Mouse (Mus musculus) midbrain, postnatal 0 days (tissue): Measurements from ENCODE around the gene Cyp20a1. TPM values are rescaled to one million over a fixed set of nuclear protein-coding genes. Genes with fewer than 3 reads are reported as not detected.
A peak's percentile ranks its signal among the peaks of the same experiment; 100 is the strongest.

Source experiments
- ATAC-seq: fragments of 200-750 bp; cut with Nextera tagmentation; 2 replicates; pipeline ENCODE4 v1.8.0; 2017; ENCODE audit warnings: moderate number of reproducible peaks, mild to moderate bottlenecking, moderate TSS enrichment, moderate library complexity; ENCODE audit not compliant: low FRiP score
- DNase-seq: peaks from one replicate; pipeline ENCODE4 v3.0.0-alpha.2; 2015; ENCODE audit warnings: low spot score
- H3K27ac ChIP-seq: fragments of 300-500 bp; sonication (generic); 2 replicates; pipeline ENCODE4 v1.5.1; 2014; ENCODE audit warnings: low read depth, mild to moderate bottlenecking, low read length, mixed read lengths
- H3K27me3 ChIP-seq: fragments of 300-500 bp; sonication (generic); 2 replicates; pipeline ENCODE4 v1.6.1; 2014; ENCODE audit warnings: low read length, control low read depth, mixed read lengths; ENCODE audit not compliant: insufficient read depth
- H3K36me3 ChIP-seq: fragments of 300-500 bp; sonication (generic); 2 replicates; pipeline ENCODE4 v1.6.1; 2014; ENCODE audit warnings: low read length, control low read depth, mixed read lengths; ENCODE audit not compliant: insufficient read depth
- H3K4me1 ChIP-seq: fragments of 300-500 bp; sonication (generic); 2 replicates; pipeline ENCODE4 v1.6.1; 2014; ENCODE audit warnings: mild to moderate bottlenecking, control low read depth, antibody characterized with exemption, low read length, mixed read lengths; ENCODE audit not compliant: insufficient read depth
- H3K4me2 ChIP-seq: fragments of 300-500 bp; sonication (generic); 2 replicates; pipeline ENCODE4 v1.6.1; 2014; ENCODE audit warnings: low read depth, mild to moderate bottlenecking, low read length, mixed read lengths; ENCODE audit not compliant: poor library complexity, severe bottlenecking
- H3K4me3 ChIP-seq: fragments of 300-500 bp; sonication (generic); 2 replicates; pipeline ENCODE4 v1.5.1; 2014; ENCODE audit warnings: low read depth, mild to moderate bottlenecking, low read length, moderate library complexity
- H3K9ac ChIP-seq: fragments of 300-500 bp; sonication (generic); replicated peaks from 2 replicates; pipeline ENCODE4 v1.6.1; 2014; ENCODE audit warnings: mild to moderate bottlenecking, low read length, moderate library complexity, mixed read lengths; ENCODE audit not compliant: poor library complexity, severe bottlenecking
- H3K9me3 ChIP-seq: fragments of 300-500 bp; sonication (generic); 2 replicates; pipeline ENCODE4 v1.6.1; 2016; ENCODE audit warnings: low read length, control low read depth
- CTCF ChIP-seq: IDR thresholded peaks from 2 replicates; pipeline ENCODE4 v1.5.1; 2016; ENCODE audit warnings: antibody characterized with exemption, mild to moderate bottlenecking
- WGBS: fragments of 180-500 bp; shearing (Covaris S2); extraction: QIAGEN DNeasy Blood & Tissue Kit; methylation state at CpG from one replicate; pipeline ENCODE4 v1.1.7; 2014; 5-methylcytosine and 5-hydroxymethylcytosine counted together
- polyA plus RNA-seq: library from polyadenylated mRNA; unstranded; fragments of >200 nt; fragmentation: Nextera tagmentation; extraction: Ambion mirVana; gene quantifications from 2 replicates; pipeline ENCODE4 v1.2.1, GENCODE M21; 2015
- total RNA-seq: library from RNA; depleted of rRNA; stranded (reverse); fragments of >200 nt; gene quantifications from 2 replicates; pipeline ENCODE4 v1.2.3, GENCODE M21; 2014; rRNA removed

Cyp20a1 gene
- total RNA-seq (11.6 and 14.9 TPM in 2 replicates), polyA plus RNA-seq (11.2 and 12.7 TPM in 2 replicates)

- TF ChIP-seq CTCF = peak; percentile 16; the same call in 1 of the 2 replicates
- H3K4me1 ChIP-seq = no peaks in the 10 kb centered on the region; the same call in 1 of the 2 replicates
- peak within 1 kb of the TSS; percentile 76 for H3K9ac ChIP-seq
- DNase-seq = peak; percentile 86
- peak; percentile 96 for ATAC-seq
- no peaks in the 10 kb centered on the region for H3K27me3 ChIP-seq
- H3K4me2 ChIP-seq = peak within 1 kb of the TSS; percentile 77
- peak within 1 kb of the TSS; percentile 72 for H3K4me3 ChIP-seq
- peak within 1 kb of the TSS; percentile 89 for H3K27ac ChIP-seq
- no peaks in the 10 kb centered on the region for H3K36me3 ChIP-seq
- 1% methylated on average over 57 of the region's 60 CpGs for WGBS
- no peaks in the 10 kb centered on the region for H3K9me3 ChIP-seq
Measured at GRCm38 (mm10) chr1:60342808-60343629, at the start of gene Cyp20a1. Gene Cyp20a1 (plus strand): TSS chr1:60343323.

GRCm38 (mm10) chr1:60293921-60294320 is 49.2 kb upstream of the Cyp20a1 start:
- no peak for TF ChIP-seq CTCF

DNA sequence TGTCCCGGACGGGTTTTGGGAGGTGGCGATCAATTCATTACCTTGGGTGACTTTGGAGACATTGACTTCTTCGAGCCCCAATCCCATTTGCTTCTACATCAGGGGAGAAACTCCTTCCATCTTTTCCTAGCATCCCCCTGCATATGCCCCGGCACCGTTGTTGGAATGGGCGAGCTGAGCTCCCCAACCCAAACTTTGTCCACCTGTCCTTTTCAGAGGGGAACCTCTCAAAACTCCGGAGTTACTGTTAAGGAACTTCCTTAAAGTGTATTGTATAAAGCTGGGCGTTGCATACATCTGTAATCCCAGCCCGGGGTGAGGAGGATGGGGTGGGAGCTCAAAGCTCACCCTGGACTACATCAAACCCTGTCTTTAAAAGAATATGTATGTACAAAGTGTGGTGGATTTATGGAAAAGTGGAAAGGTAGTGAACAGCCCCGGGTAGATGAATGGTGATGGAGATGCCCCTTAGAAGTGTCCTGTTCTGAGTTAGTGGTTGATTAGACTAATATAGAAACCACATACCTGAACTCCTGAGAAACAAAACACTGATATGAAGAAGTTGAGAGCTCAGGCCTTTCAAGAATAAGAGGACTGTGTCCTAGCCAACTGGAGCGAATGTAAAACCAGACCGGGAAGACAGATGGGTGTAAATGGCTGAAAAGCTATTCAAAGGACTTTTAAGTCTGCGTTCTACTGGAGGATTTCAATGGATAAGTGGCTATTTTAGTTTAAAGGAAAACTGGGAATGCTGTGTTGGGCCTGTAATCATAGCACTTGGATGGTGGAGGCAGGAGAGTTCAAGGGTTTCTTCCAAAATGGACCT is 720 bp downstream of the Cyp20a1 start:
- ATAC-seq = peak; percentile 55
- no peak for DNase-seq
- 10% methylated on average over 14 of the region's 14 CpGs for WGBS

More at GRCm38 (mm10) chr1:60293921-60294320, 49.2 kb upstream of the Cyp20a1 start:
- Histone ChIP-seq H3K9ac (no peak overlapping the region), H3K4me3 (no peak overlapping the region), H3K36me3 (peaks cover 13% of the 10 kb centered on the region; the same call in 1 of the 2 replicates), H3K9me3 (no peaks in the 10 kb centered on the region), H3K4me2 (no peak overlapping the region), H3K4me1 (no peaks in the 10 kb centered on the region), H3K27ac (no peak overlapping the region), H3K27me3 (no peaks in the 10 kb centered on the region)
- no peak for DNase-seq
- ATAC-seq = no peak
- WGBS = 73% methylated on average over 1 of the region's 1 CpGs

DNA sequence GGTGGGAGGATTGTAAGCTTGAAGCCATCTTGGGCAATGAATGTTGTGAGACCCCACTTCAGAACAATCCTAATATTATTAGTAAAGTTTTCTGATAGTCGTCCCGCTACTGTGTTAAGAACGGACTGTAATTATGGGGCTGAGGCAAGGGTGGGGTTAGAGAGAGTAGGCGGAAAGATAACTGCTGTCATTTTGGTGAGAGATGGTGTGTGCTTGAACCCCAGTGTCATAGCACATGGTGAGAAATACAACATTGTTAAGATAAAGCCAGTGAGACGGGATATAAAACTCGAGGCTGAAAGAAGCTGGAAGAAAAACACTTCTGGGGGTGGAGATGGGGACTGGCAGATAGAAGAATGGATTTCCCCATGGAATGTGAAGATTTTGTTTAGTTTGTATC is 1.5 kb downstream of the Cyp20a1 start:
- Histone ChIP-seq H3K4me3 (no peak overlapping the region), H3K9ac (no peak overlapping the region), H3K27me3 (no peaks in the 10 kb centered on the region), H3K9me3 (no peaks in the 10 kb centered on the region), H3K27ac (no peak overlapping the region), H3K4me1 (no peaks in the 10 kb centered on the region; the same call in 1 of the 2 replicates), H3K36me3 (no peaks in the 10 kb centered on the region), H3K4me2 (no peak overlapping the region)
- ATAC-seq (no peak), DNase-seq (no peak)
- TF ChIP-seq CTCF = no peak
- 94% methylated on average over 6 of the region's 6 CpGs for WGBS

More for the DNA sequence above, 720 bp downstream of the Cyp20a1 start:
- H3K9me3 ChIP-seq = no peaks in the 10 kb centered on the region
- H3K4me3 ChIP-seq = peak overlapping the region; percentile 72
- H3K9ac ChIP-seq = peak overlapping the region; percentile 76
- no peak for TF ChIP-seq CTCF
- H3K4me1 ChIP-seq = no peaks in the 10 kb centered on the region; the same call in 1 of the 2 replicates
- no peaks in the 10 kb centered on the region for H3K36me3 ChIP-seq
- H3K27ac ChIP-seq = peak overlapping the region; percentile 89
- no peaks in the 10 kb centered on the region for H3K27me3 ChIP-seq
- peak overlapping the region; percentile 77 for H3K4me2 ChIP-seq

DNA sequence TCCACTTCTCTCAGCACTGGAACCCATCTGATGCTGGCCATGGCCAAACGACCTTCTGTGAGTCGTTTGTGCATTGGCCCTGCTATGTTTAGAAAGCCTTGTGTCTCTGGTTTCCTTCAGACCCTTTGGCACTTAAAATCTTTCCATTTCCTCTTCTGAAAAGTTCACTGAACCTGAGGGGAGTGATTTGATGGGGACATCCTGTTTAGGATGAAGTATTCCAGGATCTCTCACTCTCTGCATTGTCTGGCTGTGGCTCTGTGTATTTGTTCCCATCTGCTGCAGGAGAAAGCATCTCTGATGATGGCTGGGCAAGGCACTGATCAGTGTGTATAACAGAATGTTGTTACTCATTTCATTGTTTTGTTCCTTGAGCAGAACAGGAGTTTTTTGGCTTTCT is 2.6 kb downstream of the Cyp20a1 start:
- H3K9me3 ChIP-seq = no peaks in the 10 kb centered on the region
- no peaks in the 10 kb centered on the region; the same call in 1 of the 2 replicates for H3K4me1 ChIP-seq
- H3K9ac ChIP-seq = no peak overlapping the region
- H3K27me3 ChIP-seq = no peaks in the 10 kb centered on the region
- H3K4me3 ChIP-seq = no peak overlapping the region
- no peaks in the 10 kb centered on the region for H3K36me3 ChIP-seq
- no peak overlapping the region for H3K4me2 ChIP-seq
- DNase-seq = no peak
- no peak for ATAC-seq
- WGBS = 79% methylated on average over 2 of the region's 2 CpGs
- no peak overlapping the region for H3K27ac ChIP-seq
- no peak for TF ChIP-seq CTCF
